Mouse (Mus musculus): ENCODE results near the gene Clmn.

Clmn gene

GRCm38 (mm10) chr12:104715453-104715852 lies 149.4 kb downstream of the Clmn start:
- Histone ChIP-seq H3K4me1 (replicated peaks; ENCODE audit: low read depth, low read length) (peaks cover 22% of the 10 kb centered on the region), H3K36me3 (ENCODE audit: insufficient read depth, low read length) (peaks cover 86% of the 10 kb centered on the region), H3K27me3 (ENCODE audit: insufficient read depth, low read length) (no peaks in the 10 kb centered on the region), H3K4me3 (replicated peaks; ENCODE audit: low read length) (no peak overlapping the region), H3K9me3 (ENCODE audit: low read length) (peaks cover 21% of the 10 kb centered on the region)
- TF ChIP-seq CTCF (conservative IDR thresholded peaks at IDR 0.05; ENCODE audit: low read length) (no peak), POU5F1 (IDR thresholded peaks at IDR 0.05; ENCODE audit: borderline replicate concordance, low read length) (no peak), NANOG (IDR thresholded peaks at IDR 0.05; ENCODE audit: borderline replicate concordance, low read length) (no peak)

Measured in E14TG2a.4 (cell line).